Mouse (Mus musculus): Measurements from ENCODE around the gene 4931428F04Rik. TPM values are rescaled to one million over a fixed set of nuclear protein-coding genes. Genes with fewer than 3 reads are reported as not detected.

The 4931428F04Rik gene
- polyA plus RNA-seq, 1 experiment from 2014 or later = 9.1 TPM

DNA sequence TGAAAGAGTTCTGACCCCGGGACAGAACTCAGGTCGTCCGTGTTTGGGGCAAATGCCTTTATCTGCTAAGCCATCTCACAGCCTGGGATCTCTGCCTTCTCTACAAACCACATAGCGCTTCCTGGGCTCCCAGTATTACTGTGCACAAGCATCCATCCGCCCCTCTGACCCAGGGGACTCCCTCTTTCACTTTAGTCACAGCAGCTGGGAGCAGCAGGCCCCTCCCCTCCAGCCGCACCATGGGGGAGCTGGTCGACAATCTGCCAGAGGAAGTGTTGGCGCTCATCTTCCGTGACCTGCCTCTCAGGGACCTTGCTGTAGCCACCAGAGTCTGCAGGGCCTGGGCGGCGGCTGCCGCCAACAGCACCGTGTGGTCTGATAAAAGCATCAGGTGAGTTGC lies 22.9 kb downstream of the 4931428F04Rik start:
- H3K4me1 ChIP-seq = peaks cover 40% of the 10 kb centered on the region
- 37% methylated on average over 13 of the region's 13 CpGs for WGBS

DNA sequence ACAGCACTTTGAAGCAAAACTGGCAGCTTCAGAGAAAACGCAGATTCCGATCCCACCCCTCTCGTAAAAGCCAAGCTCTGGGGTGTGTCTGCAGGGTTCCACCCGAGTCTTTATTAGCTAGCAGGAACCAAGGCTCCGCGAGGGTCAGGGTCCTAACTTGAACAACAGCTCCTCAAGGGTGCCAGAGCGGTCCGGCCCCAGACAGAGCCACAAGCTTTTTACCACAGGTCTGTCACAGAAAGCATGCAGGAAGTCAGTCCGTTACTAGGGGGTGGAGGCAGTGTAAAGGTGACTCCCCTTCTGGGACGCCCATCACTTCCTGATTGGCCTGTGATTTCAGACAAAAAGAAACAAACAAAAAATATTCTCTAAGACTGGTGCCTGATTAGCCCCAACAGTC lies 24.5 kb downstream of the 4931428F04Rik start:
- 11% methylated on average over 10 of the region's 10 CpGs for WGBS

More for the DNA sequence above, 22.9 kb downstream of the 4931428F04Rik start:
- H3K9me3 ChIP-seq = no peaks in the 10 kb centered on the region
- H3K4me3 ChIP-seq (replicated peaks) = no peak overlapping the region
- H3K36me3 ChIP-seq = no peaks in the 10 kb centered on the region
- H3K27ac ChIP-seq = no peak overlapping the region
- peaks cover 59% of the 10 kb centered on the region for H3K27me3 ChIP-seq (replicated peaks)
- H3K9ac ChIP-seq = no peak overlapping the region
- ATAC-seq (ENCODE audit: insufficient read depth, low FRiP score, low read depth) = no peak
- no peak overlapping the region for H3K4me2 ChIP-seq

DNA sequence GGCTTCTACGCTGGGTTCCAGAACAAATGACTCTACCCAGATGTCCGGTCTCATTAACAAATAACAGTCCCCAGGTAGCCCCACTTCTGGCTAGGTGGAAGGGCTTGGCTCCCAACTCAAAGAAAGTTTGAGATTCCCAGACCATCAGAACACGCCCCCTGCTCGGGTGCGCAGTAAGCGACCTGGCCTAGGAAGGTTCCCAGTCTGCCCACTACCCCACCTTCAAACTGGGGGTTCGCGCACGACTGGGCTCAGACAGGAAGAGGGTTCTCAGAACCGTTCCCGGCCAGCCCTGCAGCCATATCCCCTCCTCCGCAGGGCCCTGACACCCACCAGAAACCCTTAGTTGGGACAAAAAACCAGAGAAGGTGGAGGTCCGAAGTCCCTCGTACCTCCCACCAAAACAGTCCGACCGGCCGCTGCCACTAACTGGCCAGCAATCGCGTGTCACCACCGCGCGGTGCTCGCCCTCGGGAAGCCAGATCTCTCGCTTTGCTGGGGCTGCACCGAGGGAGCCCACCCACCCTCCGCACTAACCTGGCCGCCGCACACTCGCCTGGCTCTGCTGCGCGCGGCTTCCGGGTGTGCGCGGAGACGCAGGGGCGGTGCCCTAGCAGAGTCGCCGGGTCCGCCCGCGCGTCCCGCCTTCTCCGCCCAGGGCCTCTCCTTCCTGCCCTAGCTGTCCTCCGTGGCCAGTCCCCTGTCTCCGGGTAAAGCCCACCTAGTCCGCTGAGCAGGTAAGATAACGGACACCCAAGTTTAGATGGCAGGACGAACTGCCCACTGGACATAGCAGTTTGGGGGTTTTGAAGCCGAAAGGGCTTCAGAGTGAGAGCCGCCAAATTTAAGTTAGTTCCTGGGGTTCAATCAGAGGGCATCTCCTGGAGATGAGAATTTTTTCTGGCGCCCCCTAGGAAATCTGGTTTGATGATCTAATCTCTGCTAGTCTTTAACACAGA lies 25.4 kb downstream of the 4931428F04Rik start, which contains the start of the genes Tradd and Fbxl8:
Tradd (minus strand) TSS at position 586 of the 959 bp plus-strand sequence.
Fbxl8 (plus strand) TSS at position 625 of the 959 bp plus-strand sequence.
- ATAC-seq (ENCODE audit: insufficient read depth, low FRiP score, low read depth) = peak; percentile 84
- Histone ChIP-seq H3K4me1 (peaks cover 32% of the 10 kb centered on the region), H3K9me3 (no peaks in the 10 kb centered on the region), H3K4me3 (replicated peaks) (peak within 1 kb of the TSS; percentile 66), H3K36me3 (no peaks in the 10 kb centered on the region), H3K27ac (no peak within 1 kb of the TSS), H3K27me3 (replicated peaks) (peaks cover 48% of the 10 kb centered on the region), H3K4me2 (peak within 1 kb of the TSS; percentile 86), H3K9ac (peak within 1 kb of the TSS; percentile 59)
- 1% methylated on average over 54 of the region's 54 CpGs for WGBS

More for the DNA sequence above, 24.5 kb downstream of the 4931428F04Rik start:
- no peak overlapping the region for H3K27ac ChIP-seq
- H3K4me2 ChIP-seq = peak overlapping the region; percentile 86
- H3K9me3 ChIP-seq = no peaks in the 10 kb centered on the region
- no peak for ATAC-seq (ENCODE audit: insufficient read depth, low FRiP score, low read depth)
- H3K27me3 ChIP-seq (replicated peaks) = peaks cover 52% of the 10 kb centered on the region
- H3K9ac ChIP-seq = no peak overlapping the region; the same call in 1 of the 2 replicates
- H3K4me3 ChIP-seq (replicated peaks) = peak overlapping the region; percentile 66
- H3K36me3 ChIP-seq = no peaks in the 10 kb centered on the region
- peaks cover 32% of the 10 kb centered on the region for H3K4me1 ChIP-seq

DNA sequence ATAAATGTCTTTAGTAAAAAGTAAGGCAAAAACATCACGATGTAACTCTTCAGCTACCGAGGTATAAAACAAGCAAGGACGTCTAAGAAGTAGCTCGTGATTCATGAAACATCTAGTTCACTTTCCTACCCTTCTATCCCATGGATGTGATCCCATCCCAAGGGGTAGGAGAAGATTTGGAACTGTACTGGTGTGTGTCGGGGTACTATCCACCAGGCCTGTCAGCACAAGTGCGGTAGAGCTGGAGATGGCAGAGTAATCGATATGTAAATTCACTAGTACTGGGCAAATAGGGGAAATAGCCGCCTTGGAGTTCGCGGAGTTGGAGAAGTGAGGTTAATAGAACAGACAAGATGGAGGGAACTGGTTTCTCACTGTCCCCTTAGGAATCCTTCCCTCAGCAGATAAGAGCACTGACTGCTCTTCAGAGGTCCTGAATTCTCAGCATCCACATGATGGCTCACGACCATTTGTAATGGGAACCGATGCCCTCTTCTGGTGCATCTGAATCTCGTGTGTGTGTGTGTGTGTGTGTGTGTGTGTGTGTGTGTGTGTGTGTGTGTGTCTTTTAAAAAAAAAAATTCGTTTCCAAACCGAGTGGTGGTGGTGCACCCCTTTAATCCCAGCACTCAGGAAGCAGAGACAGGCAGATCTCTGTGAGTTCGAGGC lies 26.3 kb downstream of the 4931428F04Rik start:
- no peak for ATAC-seq (ENCODE audit: insufficient read depth, low FRiP score, low read depth)
- Histone ChIP-seq H3K4me1 (peaks cover 32% of the 10 kb centered on the region), H3K4me2 (peak overlapping the region; percentile 86), H3K9me3 (no peaks in the 10 kb centered on the region), H3K27me3 (replicated peaks) (peaks cover 48% of the 10 kb centered on the region), H3K4me3 (replicated peaks) (peak overlapping the region; percentile 66), H3K9ac (no peak overlapping the region), H3K27ac (no peak overlapping the region), H3K36me3 (no peaks in the 10 kb centered on the region)
- WGBS = 42% methylated on average over 16 of the region's 16 CpGs

DNA sequence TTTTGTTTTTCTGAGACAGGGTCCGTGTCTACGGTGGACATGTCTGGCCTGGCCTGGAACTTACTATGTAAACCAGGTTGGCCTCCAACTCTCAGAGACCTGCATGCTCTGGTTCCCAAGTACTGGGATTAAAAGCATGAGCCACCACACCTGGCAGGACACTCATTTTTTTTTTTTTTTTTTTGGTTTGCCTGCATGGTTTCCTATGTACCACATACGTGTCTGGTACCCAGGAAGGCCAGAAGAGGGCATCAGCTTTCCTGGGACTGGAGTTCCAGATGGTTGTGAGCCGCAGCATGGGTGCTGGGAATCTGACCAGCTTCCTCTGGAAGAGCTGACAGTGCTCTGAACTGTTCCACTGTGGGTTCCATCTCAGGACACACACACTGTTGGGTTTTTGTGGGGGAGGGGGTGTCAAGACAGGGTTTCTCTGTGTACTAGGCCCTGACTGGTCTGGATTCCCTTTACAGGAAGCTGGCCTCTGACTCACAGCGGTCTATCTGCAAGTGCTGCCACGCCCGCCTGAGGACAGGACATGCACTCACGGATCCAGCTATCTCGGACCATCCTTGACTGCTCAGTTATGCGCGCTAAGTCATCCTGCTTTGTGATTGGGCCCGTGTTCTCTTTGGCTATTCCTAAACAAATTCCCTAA lies 28.2 kb downstream of the 4931428F04Rik start:
- H3K36me3 ChIP-seq = no peaks in the 10 kb centered on the region
- WGBS = 81% methylated on average over 12 of the region's 12 CpGs
- H3K9me3 ChIP-seq = no peaks in the 10 kb centered on the region
- ATAC-seq (ENCODE audit: insufficient read depth, low FRiP score, low read depth) = no peak
- H3K27me3 ChIP-seq (replicated peaks) = peaks cover 34% of the 10 kb centered on the region
- no peak overlapping the region for H3K4me3 ChIP-seq (replicated peaks)
- H3K4me1 ChIP-seq = peaks cover 28% of the 10 kb centered on the region
- H3K9ac ChIP-seq = no peak overlapping the region
- no peak overlapping the region for H3K27ac ChIP-seq
- no peak overlapping the region for H3K4me2 ChIP-seq

DNA sequence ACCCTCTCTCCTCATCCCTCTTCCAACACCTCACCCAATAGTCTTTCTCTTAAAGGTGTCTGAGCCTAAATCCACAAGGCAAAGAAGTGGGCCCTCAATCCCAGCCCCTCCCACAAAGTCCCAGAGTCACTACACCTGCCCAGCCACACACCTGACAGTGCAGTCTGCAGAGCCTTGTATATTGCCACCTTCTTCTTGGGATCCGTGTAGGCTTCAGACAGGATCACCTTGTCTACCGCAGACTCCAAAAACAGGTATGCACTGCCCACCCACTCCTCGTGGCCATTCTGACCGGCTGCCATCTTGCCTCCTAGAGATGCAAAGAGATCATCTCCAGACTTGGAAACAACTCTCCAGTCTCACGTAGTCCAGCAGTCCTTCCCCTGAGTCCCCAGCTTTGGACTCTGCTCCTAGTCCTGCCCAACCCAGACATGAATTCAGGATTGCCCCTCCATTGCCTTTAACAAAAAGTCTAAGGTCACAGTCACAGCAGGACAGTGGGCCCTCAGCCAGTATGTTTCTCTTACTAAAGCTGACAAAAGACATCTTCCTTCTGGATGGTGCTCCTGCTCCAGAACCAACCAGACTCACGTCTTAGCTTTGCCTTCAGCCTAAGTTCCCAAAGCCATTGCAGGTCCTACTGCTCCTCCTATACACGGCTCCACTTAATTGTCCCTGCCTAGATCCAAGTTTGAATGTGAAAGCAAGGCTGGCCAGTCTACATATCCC lies 29.1 kb downstream of the 4931428F04Rik start:
- no peak overlapping the region for H3K9ac ChIP-seq
- ATAC-seq (ENCODE audit: insufficient read depth, low FRiP score, low read depth) = no peak
- H3K27ac ChIP-seq = no peak overlapping the region
- 73% methylated on average over 7 of the region's 7 CpGs for WGBS
- peaks cover 28% of the 10 kb centered on the region for H3K4me1 ChIP-seq
- no peaks in the 10 kb centered on the region for H3K9me3 ChIP-seq
- no peaks in the 10 kb centered on the region for H3K36me3 ChIP-seq
- no peak overlapping the region for H3K4me3 ChIP-seq (replicated peaks)
- no peak overlapping the region for H3K4me2 ChIP-seq
- H3K27me3 ChIP-seq (replicated peaks) = peaks cover 32% of the 10 kb centered on the region

DNA sequence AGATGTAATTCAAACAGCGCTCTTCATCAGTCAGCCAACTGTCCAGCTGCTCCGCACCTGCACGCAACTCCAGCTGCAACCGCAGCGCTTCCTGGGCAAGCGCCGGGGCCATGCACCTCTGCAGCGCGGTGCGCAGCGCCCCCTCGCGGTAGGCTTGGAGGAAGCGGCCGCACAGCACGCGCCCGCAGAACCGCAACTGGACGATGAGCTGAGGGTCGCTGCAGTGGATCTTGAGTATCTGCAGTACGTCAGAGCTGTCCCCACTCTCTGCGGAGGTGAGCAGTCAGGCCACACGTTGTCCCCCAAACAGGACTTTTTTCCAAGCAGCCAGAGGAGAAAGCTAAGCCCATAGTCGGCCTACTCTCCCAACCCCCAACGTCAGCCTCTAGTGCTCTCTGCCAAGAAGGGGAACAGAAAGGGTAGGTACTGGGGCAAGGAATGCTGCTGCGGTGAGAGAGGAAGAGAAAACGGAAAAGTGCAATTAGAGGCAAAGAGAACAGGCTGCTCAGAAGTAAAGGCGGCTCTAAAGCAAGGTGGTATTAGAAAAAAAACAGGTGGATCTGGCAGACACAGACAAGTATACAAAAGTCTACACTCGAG lies 29.8 kb downstream of the 4931428F04Rik start:
- H3K9me3 ChIP-seq = no peaks in the 10 kb centered on the region
- H3K4me3 ChIP-seq (replicated peaks) = peak overlapping the region; percentile 40
- peaks cover 32% of the 10 kb centered on the region for H3K27me3 ChIP-seq (replicated peaks)
- 0 out of 2 replicates have a peak, but pooled peaks have one; percentile 24 for ATAC-seq (ENCODE audit: insufficient read depth, low FRiP score, low read depth)
- WGBS = 3% methylated on average over 30 of the region's 30 CpGs
- H3K4me1 ChIP-seq = peaks cover 30% of the 10 kb centered on the region
- H3K9ac ChIP-seq = peak overlapping the region; percentile 37; the same call in 1 of the 2 replicates
- no peak overlapping the region for H3K27ac ChIP-seq
- H3K36me3 ChIP-seq = no peaks in the 10 kb centered on the region
- peak overlapping the region; percentile 92 for H3K4me2 ChIP-seq

DNA sequence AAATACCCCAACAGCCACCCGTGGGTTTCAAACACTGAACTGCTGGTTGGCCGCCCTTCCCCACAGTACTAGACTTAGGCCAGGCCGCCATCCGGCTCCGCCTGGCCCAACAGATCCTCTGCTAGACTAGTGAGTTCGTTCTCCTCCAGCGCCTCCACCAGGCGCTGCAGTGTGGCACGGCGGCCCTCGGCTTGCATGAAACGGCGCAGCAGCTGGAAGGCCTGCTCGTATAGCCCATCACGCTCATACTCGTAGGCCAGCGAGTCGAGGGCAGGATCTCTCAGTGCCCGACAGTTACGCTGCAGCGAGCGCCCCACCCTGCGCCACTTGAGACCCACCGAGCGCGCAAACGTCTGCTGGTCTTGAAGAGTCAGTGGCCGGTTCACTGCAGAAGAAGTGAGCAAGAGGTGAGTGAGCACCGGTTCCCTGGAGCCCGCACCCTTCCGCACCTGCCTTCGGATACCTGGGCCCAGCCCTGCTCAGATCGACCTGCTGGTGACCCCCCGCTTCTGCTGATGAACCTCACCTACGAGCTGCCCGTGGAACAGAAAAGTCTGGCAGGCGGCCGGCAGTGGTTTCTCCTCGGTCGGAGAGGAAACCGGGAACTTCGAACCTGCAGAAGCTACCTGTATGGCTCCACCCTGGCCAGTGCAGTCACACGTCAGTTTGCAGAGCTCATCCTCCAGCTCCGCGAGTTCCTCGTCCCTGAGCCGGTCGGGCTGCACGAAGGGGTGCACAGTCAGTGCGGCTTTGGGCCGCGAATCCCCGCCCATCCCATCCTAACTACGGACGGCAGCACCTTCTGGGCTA lies 30.5 kb downstream of the 4931428F04Rik start:
- peaks cover 30% of the 10 kb centered on the region for H3K4me1 ChIP-seq
- H3K27ac ChIP-seq = no peak overlapping the region
- H3K4me2 ChIP-seq = peak overlapping the region; percentile 92
- ATAC-seq (ENCODE audit: insufficient read depth, low FRiP score, low read depth) = no peak
- H3K27me3 ChIP-seq (replicated peaks) = peaks cover 32% of the 10 kb centered on the region
- 10% methylated on average over 55 of the region's 55 CpGs for WGBS
- H3K9ac ChIP-seq = peak overlapping the region; percentile 37; the same call in 1 of the 2 replicates
- H3K9me3 ChIP-seq = no peaks in the 10 kb centered on the region
- H3K4me3 ChIP-seq (replicated peaks) = peak overlapping the region; percentile 40
- no peaks in the 10 kb centered on the region for H3K36me3 ChIP-seq

DNA sequence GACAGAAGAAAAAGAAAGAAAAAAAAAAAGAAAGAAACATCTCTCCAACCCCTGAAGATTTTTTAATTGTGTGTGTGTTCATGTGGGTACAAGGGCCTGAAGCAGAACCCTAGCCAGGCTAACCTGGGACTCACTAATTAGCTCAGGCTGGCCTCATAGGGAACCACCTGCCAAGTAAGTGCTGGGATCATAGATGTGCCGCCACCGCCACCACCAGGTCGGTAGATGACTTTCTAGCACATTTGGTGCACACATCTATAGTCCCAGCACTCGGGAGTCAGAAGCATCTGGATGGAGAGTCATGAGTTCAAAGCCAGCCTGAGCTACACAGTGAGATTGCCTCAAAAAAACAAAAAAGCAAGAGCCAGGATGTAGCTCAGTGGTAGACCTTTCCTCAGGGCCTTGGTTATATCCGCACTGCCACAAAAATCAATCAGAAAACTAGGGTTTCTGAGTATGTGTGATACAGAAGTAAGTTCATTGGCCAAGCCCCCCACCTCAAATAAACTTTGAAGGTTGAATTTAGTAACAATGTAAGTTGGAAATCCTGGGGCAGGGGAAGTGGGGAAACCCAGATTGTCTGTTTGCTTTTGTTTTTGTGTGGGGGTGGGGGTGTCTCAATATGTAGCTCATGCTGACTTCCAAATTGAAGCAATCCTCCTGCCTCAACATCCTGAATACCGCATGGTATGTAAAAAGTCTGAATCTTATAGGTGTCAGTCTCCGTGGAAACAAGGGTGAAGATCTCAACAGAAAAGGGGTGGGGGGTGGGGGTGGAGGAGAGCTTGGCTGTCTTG lies 32.1 kb downstream of the 4931428F04Rik start:
- Histone ChIP-seq H3K4me1 (peaks cover 32% of the 10 kb centered on the region), H3K9ac (no peak overlapping the region), H3K36me3 (no peaks in the 10 kb centered on the region; the same call in 1 of the 2 replicates), H3K4me2 (no peak overlapping the region), H3K9me3 (no peaks in the 10 kb centered on the region), H3K27me3 (replicated peaks) (peaks cover 28% of the 10 kb centered on the region), H3K27ac (no peak overlapping the region), H3K4me3 (replicated peaks) (no peak overlapping the region)
- 75% methylated on average over 7 of the region's 7 CpGs for WGBS
- ATAC-seq (ENCODE audit: insufficient read depth, low FRiP score, low read depth) = no peak

Measured in stomach, embryonic 15.5 days (tissue).